Mouse (Mus musculus) bone marrow macrophage, adult 2 months (primary cell): ENCODE results near the gene Clec4n.

Source experiments
- CTCF ChIP-seq: IDR thresholded peaks from 2 replicates; pipeline ENCODE4 v1.5.1; 2012; ENCODE audit warnings: low read depth, mild to moderate bottlenecking, low read length, moderate library complexity
- POLR2A ChIP-seq: IDR thresholded peaks from 2 replicates; pipeline ENCODE4 v1.6.1; 2012; ENCODE audit warnings: mild to moderate bottlenecking, low read depth, low read length, borderline replicate concordance

DNA sequence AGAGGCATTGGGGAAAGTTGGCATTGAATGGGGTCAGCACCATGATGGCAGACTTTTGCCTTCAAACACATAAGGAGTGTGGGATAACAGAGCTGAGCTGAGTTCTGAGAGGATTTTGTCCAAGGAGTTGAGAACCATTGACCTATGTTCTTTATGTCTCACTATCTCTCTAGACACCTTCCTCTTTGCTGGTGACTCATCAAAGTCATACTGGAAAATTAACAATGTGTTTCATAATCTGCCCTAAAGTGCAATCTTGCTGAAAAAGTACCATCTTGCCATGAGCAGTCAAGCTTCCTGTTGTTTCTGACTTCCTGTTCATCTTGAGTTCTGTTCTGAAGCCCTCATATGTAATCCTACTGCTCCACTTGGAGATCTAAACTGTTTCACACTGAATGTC, 23.1 kb downstream of the Clec4n start:
- no peak for TF ChIP-seq POLR2A
- TF ChIP-seq CTCF = no peak
